Mouse (Mus musculus) hindbrain, embryonic 15.5 days (tissue): ENCODE measurements around the gene Mto1. TPM values are rescaled to one million over a fixed set of nuclear protein-coding genes. Genes with fewer than 3 reads are reported as not detected.

Experiments
- ATAC-seq: fragments of 200-750 bp; cut with Nextera tagmentation; 2 replicates; pipeline ENCODE4 v1.8.0; 2017; ENCODE audit warnings: low read depth, moderate number of reproducible peaks, moderate TSS enrichment; ENCODE audit not compliant: low FRiP score
- H3K27ac ChIP-seq: fragments of 300-500 bp; sonication (generic); replicated peaks from 2 replicates; pipeline ENCODE4 v1.5.1; 2015; ENCODE audit warnings: mild to moderate bottlenecking, inconsistent platforms
- H3K27me3 ChIP-seq: fragments of 300-500 bp; sonication (generic); 2 replicates; pipeline ENCODE4 v1.6.1; 2015; ENCODE audit warnings: control low read depth, inconsistent platforms
- H3K36me3 ChIP-seq: fragments of 300-500 bp; sonication (generic); 2 replicates; pipeline ENCODE4 v1.6.1; 2015; ENCODE audit warnings: control low read depth, inconsistent platforms
- H3K4me1 ChIP-seq: fragments of 300-500 bp; sonication (generic); replicated peaks from 2 replicates; pipeline ENCODE4 v1.6.1; 2015; ENCODE audit warnings: control low read depth, inconsistent platforms
- H3K4me2 ChIP-seq: fragments of 300-500 bp; sonication (generic); 2 replicates; pipeline ENCODE4 v1.6.1; 2015; ENCODE audit warnings: moderate library complexity, mild to moderate bottlenecking, inconsistent platforms
- H3K4me3 ChIP-seq: fragments of 300-500 bp; sonication (generic); 2 replicates; pipeline ENCODE4 v1.5.1; 2015; ENCODE audit warnings: mild to moderate bottlenecking, inconsistent platforms
- H3K9ac ChIP-seq: fragments of 300-500 bp; sonication (generic); 2 replicates; pipeline ENCODE4 v1.6.1; 2015; ENCODE audit warnings: inconsistent platforms
- H3K9me3 ChIP-seq: fragments of 300-500 bp; sonication (generic); 2 replicates; pipeline ENCODE4 v1.6.1; 2016; ENCODE audit warnings: control low read depth, inconsistent platforms
- whole genome bisulfite sequencing: fragments of 180-500 bp; shearing (Covaris S2); methylation state at CpG from one replicate; pipeline ENCODE4 v1.1.7; 2015; 5-methylcytosine and 5-hydroxymethylcytosine counted together
- polyA plus RNA-seq: library from polyadenylated mRNA; unstranded; fragments of >200 nt; fragmentation: Nextera tagmentation; extraction: Ambion mirVana; gene quantifications from 2 replicates; pipeline ENCODE4 v1.2.1, GENCODE M21; 2015

Gene Mto1
- polyA plus RNA-seq, 1 experiment from 2014 or later: 28.6 TPM

DNA sequence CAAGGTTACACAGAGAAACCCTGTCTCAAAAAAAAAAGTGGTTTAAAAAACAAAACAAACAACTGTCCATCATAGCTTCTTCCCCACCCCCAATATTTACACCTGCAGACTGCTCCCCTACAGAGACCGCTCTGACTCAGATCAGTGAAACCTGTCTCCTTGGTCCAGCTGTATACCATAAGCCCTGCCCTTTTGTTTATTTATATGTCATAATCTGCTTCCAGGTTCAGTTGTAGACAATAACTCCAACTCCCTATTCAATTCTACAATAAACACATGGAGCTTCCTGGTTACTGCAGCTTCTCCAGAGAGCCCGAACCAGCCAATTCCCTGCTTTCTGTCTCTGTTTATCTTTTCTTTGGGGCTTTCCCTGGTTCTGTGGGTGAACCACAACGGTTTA is 43.2 kb downstream of the Mto1 start:
- H3K4me2 ChIP-seq: no peak overlapping the region
- 89% methylated on average over 3 of the region's 3 CpGs for WGBS
- no peak overlapping the region for H3K9ac ChIP-seq
- no peaks in the 10 kb centered on the region for H3K27me3 ChIP-seq
- no peaks in the 10 kb centered on the region for H3K9me3 ChIP-seq
- H3K36me3 ChIP-seq: no peaks in the 10 kb centered on the region
- H3K4me1 ChIP-seq: peaks cover 9% of the 10 kb centered on the region
- no peak overlapping the region for H3K4me3 ChIP-seq
- no peak for ATAC-seq
- no peak overlapping the region for H3K27ac ChIP-seq

DNA sequence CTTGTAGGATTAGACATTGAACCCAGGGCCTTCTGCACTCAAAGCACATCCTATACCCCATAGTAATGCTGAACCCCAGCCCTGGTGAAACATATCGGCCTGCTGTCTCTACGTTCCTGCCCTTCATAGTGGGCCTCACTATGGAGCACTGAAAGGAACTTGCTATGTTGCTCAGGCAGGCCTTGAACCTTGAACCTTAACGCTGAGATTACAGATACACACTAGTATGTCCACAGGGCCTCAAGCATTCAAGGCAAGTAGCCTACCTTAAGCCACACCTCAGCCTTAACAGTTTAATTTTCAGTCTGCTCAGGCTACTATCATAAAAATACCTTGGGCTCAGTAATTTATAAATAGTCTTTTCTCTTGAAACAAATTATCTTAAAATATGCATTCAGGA is 44.2 kb downstream of the Mto1 start:
- peaks cover 9% of the 10 kb centered on the region for H3K4me1 ChIP-seq
- 91% methylated on average over 3 of the region's 3 CpGs for WGBS
- H3K9ac ChIP-seq: no peak overlapping the region
- no peak overlapping the region for H3K4me3 ChIP-seq
- no peak for ATAC-seq
- no peak overlapping the region for H3K27ac ChIP-seq
- H3K27me3 ChIP-seq: no peaks in the 10 kb centered on the region
- H3K4me2 ChIP-seq: no peak overlapping the region
- no peaks in the 10 kb centered on the region for H3K36me3 ChIP-seq
- H3K9me3 ChIP-seq: no peaks in the 10 kb centered on the region

- H3K4me3 ChIP-seq: no peak overlapping the region
- no peaks in the 10 kb centered on the region for H3K9me3 ChIP-seq
- H3K27me3 ChIP-seq: no peaks in the 10 kb centered on the region
- no peak overlapping the region for H3K9ac ChIP-seq
- H3K27ac ChIP-seq: no peak overlapping the region
- peaks cover 9% of the 10 kb centered on the region for H3K4me1 ChIP-seq
- no peak overlapping the region for H3K4me2 ChIP-seq
- no peak for ATAC-seq
- no peaks in the 10 kb centered on the region for H3K36me3 ChIP-seq
- WGBS: 86% methylated on average over 7 of the region's 7 CpGs
Observed at GRCm38 (mm10) chr9:78493171-78493570, 45.2 kb downstream of the Mto1 start.

- 69% methylated on average over 3 of the region's 3 CpGs for WGBS
- H3K4me3 ChIP-seq: no peak overlapping the region
- H3K36me3 ChIP-seq: no peaks in the 10 kb centered on the region
- no peak overlapping the region for H3K27ac ChIP-seq
- no peak overlapping the region for H3K9ac ChIP-seq
- peaks cover 27% of the 10 kb centered on the region for H3K4me1 ChIP-seq
- no peak overlapping the region for H3K4me2 ChIP-seq
- no peak for ATAC-seq
- H3K27me3 ChIP-seq: no peaks in the 10 kb centered on the region
- H3K9me3 ChIP-seq: no peaks in the 10 kb centered on the region
Observed at GRCm38 (mm10) chr9:78500386-78500785, 52.4 kb downstream of the Mto1 start.

DNA sequence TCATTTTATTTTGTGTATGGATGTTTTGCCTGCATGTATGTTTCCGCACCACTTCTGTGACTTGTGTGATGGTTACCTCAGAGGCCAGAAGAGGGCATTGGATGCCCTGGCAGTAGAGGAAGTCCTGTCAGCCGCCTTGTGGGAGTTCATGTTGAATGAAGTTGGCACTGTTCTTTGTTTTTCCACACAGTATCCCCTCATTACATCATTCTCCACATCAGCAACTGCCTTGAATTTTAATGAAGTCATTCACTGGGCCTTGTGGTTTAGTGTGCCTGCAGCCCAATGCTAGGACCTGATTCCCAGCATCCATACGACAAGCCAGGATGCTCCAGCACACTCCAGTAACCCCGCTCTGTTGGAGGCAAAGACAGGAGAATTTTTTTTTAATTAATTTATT is 53.3 kb downstream of the Mto1 start:
- Histone ChIP-seq H3K27me3 (no peaks in the 10 kb centered on the region), H3K9ac (no peak overlapping the region), H3K27ac (no peak overlapping the region), H3K4me1 (peaks cover 31% of the 10 kb centered on the region), H3K9me3 (no peaks in the 10 kb centered on the region), H3K4me3 (no peak overlapping the region), H3K4me2 (no peak overlapping the region), H3K36me3 (no peaks in the 10 kb centered on the region)
- WGBS: 57% methylated on average over 4 of the region's 4 CpGs
- no peak for ATAC-seq

DNA sequence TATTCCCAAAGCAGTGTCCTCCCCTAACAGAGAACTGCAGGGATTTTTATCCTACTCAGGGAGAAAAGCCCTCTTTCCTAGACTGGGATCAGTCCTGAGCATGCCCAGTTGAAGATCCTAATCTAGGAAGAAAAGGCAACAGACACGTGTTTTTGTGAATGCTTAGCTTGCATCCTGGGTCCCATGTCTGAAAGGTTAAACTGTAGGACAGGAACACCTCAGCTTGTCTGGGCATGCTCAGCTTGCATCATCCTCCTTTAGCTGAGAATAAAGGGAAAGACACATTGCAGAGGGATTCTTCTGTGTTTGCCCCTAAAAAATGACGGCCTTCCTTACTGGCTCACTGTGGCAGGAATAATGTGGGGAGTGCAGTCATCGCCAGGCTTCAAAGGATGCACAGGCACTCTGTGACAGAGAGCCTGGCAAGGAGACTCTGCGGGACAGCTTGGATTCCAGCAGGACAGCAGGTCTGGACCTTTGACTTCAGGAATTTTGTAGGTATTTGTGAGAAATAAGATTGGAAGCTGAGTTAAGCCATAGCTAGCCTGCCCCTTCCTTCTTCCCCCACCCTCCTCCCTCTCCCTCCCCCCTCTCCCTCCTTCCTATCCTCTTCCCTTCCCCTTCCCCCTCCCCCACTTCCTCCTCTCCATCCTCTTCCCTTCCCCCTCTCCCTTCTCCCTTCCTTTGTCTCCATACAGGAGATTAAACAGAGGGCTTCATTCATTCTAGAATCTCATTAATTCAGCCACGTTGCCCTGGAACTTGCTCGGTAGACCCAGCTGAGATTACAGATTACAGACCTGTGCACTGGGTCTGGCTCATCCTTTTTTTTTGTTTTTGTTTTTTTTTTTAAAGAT is 55.4 kb downstream of the Mto1 start:
- H3K9me3 ChIP-seq: no peaks in the 10 kb centered on the region
- peak overlapping the region; percentile 47 for H3K4me2 ChIP-seq
- ATAC-seq: peak; percentile 74
- H3K4me1 ChIP-seq: peaks cover 31% of the 10 kb centered on the region
- peak overlapping the region; percentile 24 for H3K4me3 ChIP-seq
- WGBS: 2% methylated on average over 6 of the region's 6 CpGs
- peak overlapping the region; percentile 85 for H3K27ac ChIP-seq
- H3K36me3 ChIP-seq: no peaks in the 10 kb centered on the region
- peak overlapping the region; percentile 37 for H3K9ac ChIP-seq
- no peaks in the 10 kb centered on the region for H3K27me3 ChIP-seq

DNA sequence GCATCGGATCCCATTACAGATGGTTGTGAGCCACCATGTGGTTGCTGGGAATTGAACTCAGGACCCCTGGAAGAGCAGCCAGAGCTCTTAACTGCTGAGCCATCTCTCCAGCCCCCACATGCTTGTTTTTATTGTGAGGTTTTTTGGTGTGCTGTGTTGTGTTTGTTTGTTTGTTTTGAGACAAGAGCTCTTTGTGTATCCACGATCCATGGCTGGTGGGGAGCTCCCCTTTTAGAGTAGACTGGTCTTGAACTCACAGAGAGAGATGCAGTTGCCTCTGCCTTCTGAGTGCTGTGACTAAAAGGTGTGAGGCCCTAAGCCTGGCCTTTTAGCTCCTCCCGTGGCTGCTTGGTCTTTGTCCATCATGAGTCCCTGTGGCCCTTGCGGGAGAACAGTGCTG is 56.1 kb downstream of the Mto1 start:
- peak overlapping the region; percentile 13; the same call in 1 of the 2 replicates for H3K9ac ChIP-seq
- WGBS: 55% methylated on average over 4 of the region's 4 CpGs
- H3K4me1 ChIP-seq: peaks cover 31% of the 10 kb centered on the region
- H3K36me3 ChIP-seq: no peaks in the 10 kb centered on the region
- peak overlapping the region; percentile 85 for H3K27ac ChIP-seq
- peak overlapping the region; percentile 47 for H3K4me2 ChIP-seq
- H3K27me3 ChIP-seq: no peaks in the 10 kb centered on the region
- no peaks in the 10 kb centered on the region for H3K9me3 ChIP-seq
- ATAC-seq: no peak
- H3K4me3 ChIP-seq: peak overlapping the region; percentile 24

DNA sequence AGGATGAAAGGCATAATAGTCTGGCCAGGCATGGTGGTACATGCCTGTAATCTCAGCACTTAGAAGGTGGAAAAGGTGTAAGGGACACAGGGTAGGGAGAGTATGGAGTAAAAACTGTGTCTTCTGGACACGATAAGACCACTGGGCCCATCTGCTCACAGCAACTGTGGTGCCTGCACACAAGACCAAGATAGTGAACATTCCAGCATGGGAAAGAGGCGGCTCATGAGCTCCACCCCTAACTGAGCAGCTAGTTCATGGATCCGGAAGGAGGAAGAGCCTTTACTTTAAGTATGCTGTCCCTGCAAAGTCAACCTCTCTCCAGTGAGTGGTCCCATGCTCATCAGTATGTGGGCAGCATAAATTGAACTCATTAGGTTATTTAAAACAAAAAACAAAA is 56.7 kb downstream of the Mto1 start:
- WGBS: 77% methylated on average over 3 of the region's 3 CpGs
- Histone ChIP-seq H3K9ac (no peak overlapping the region), H3K27ac (peak overlapping the region; percentile 85)

GRCm38 (mm10) chr9:78505223-78505622 is 57.2 kb downstream of the Mto1 start:
- Histone ChIP-seq H3K9ac (no peak overlapping the region), H3K36me3 (no peaks in the 10 kb centered on the region), H3K9me3 (no peaks in the 10 kb centered on the region), H3K4me2 (peak overlapping the region; percentile 47; the same call in 1 of the 2 replicates), H3K27me3 (no peaks in the 10 kb centered on the region), H3K27ac (no peak overlapping the region), H3K4me3 (no peak overlapping the region), H3K4me1 (peaks cover 31% of the 10 kb centered on the region)
- ATAC-seq: no peak
- 96% methylated on average over 6 of the region's 6 CpGs for WGBS

More for the DNA sequence above, 56.7 kb downstream of the Mto1 start:
- peak overlapping the region; percentile 24 for H3K4me3 ChIP-seq
- H3K36me3 ChIP-seq: no peaks in the 10 kb centered on the region
- ATAC-seq: no peak
- H3K4me2 ChIP-seq: peak overlapping the region; percentile 47
- H3K27me3 ChIP-seq: no peaks in the 10 kb centered on the region
- H3K4me1 ChIP-seq: peaks cover 31% of the 10 kb centered on the region
- H3K9me3 ChIP-seq: no peaks in the 10 kb centered on the region

DNA sequence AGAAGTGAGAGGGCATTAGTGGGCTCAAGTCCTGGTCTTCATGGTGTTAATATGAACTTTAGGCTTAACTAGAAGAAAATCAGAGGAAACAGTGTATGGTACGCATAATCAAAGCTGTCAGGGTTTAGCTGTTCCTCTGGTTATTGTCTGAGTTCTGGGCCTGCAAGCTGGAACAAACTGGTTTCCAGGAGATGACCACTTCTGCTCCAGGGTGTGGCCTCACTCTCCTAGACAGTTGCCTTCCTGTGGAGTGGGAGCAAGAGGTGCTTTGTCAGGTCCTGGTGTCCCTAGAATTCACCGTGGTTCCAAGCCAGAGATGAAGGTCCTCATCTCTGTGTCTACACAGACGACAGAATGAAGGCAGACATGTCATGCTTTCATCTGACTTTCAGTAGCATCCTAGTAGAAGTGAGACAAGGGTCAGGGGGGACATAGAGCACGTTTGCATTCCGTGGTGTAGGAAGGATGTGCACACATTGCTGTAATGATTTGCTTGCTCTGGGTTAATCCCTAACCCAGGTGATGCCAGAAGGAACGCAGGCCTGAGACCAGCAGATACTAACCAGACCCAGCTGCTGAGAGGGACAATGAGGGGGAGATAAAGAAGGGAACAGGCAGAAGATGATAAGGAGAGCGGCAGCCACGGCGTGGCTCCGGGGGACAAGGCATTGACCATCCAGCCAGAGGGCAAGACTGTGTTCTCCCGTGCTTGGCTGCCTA is 58.2 kb downstream of the Mto1 start:
- no peak overlapping the region for H3K9ac ChIP-seq
- WGBS: 73% methylated on average over 11 of the region's 11 CpGs

GRCm38 (mm10) chr9:78506722-78507077 is 58.7 kb downstream of the Mto1 start:
- no peak overlapping the region for H3K4me2 ChIP-seq
- H3K27ac ChIP-seq: no peak overlapping the region
- H3K27me3 ChIP-seq: no peaks in the 10 kb centered on the region
- peaks cover 31% of the 10 kb centered on the region for H3K4me1 ChIP-seq
- ATAC-seq: no peak
- H3K36me3 ChIP-seq: no peaks in the 10 kb centered on the region
- H3K9me3 ChIP-seq: no peaks in the 10 kb centered on the region
- no peak overlapping the region for H3K4me3 ChIP-seq
- no peak overlapping the region for H3K9ac ChIP-seq
- WGBS: 89% methylated on average over 7 of the region's 7 CpGs

More for the DNA sequence above, 58.2 kb downstream of the Mto1 start:
- no peaks in the 10 kb centered on the region for H3K9me3 ChIP-seq
- H3K36me3 ChIP-seq: no peaks in the 10 kb centered on the region
- no peak overlapping the region for H3K27ac ChIP-seq
- ATAC-seq: no peak
- H3K4me3 ChIP-seq: no peak overlapping the region
- H3K4me2 ChIP-seq: no peak overlapping the region
- H3K4me1 ChIP-seq: peaks cover 31% of the 10 kb centered on the region
- H3K27me3 ChIP-seq: no peaks in the 10 kb centered on the region

DNA sequence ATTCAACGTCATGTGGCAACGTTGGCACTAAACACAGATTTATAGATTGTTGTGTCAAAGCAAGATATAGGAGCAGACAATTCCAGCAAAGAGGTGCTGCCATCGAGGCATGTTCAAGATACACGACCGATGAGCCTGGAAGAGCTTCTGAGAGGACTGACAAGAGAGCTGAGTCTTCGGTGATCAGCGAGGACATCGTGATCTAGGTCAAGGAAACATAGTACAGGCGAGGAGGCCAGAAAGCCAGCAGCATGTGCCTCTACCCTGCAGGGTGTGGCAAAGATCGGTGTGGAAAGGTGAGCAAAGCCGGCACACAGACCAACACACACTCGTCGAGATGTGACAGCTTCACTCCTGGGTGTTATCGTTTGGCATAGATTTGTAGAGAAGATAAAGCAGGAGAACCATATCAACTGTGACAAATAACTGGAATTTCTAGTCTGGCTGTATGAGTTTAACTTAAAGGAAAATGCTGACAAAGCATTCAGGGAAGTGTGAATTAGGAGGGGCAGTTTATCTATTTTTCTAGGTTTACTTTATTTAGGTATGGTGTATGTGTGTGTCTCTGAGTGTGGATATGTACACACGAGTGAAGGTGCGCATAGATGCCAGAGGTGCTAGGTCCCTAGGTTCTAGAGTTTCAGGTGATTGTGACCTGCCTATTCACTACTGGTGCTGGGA is 60.2 kb downstream of the Mto1 start:
- no peak overlapping the region for H3K27ac ChIP-seq
- H3K36me3 ChIP-seq: no peaks in the 10 kb centered on the region
- H3K27me3 ChIP-seq: no peaks in the 10 kb centered on the region
- H3K4me2 ChIP-seq: no peak overlapping the region
- H3K4me3 ChIP-seq: no peak overlapping the region
- H3K4me1 ChIP-seq: peaks cover 18% of the 10 kb centered on the region
- H3K9me3 ChIP-seq: no peaks in the 10 kb centered on the region
- H3K9ac ChIP-seq: no peak overlapping the region
- 90% methylated on average over 16 of the region's 16 CpGs for WGBS
- no peak for ATAC-seq
